Mouse (Mus musculus) stomach, postnatal 0 days (tissue): ENCODE measurements around the gene Gm7682. TPM values are rescaled to one million over a fixed set of nuclear protein-coding genes. Genes with fewer than 3 reads are reported as not detected.
"Not testable (repeated sequence)": the region's sequence is repeated elsewhere in the genome, so short reads cannot be mapped to it uniquely, and the experiment has no call there.

Experiments
- ATAC-seq: fragments of 200-750 bp; cut with Nextera tagmentation; 2 replicates; pipeline ENCODE4 v1.8.0; 2017; ENCODE audit not compliant: low FRiP score, low TSS enrichment
- DNase-seq: peaks from one replicate; pipeline ENCODE4 v3.0.0-alpha.2; 2016; ENCODE audit warnings: low spot score
- H3K27ac ChIP-seq: fragments of 300-500 bp; sonication (generic); replicated peaks from 2 replicates; pipeline ENCODE4 v1.5.1; 2014; ENCODE audit warnings: mild to moderate bottlenecking, control low read depth
- H3K27me3 ChIP-seq: fragments of 300-500 bp; sonication (generic); 2 replicates; pipeline ENCODE4 v1.6.1; 2014; ENCODE audit warnings: low read length; ENCODE audit not compliant: control insufficient read depth, insufficient read depth
- H3K36me3 ChIP-seq: fragments of 300-500 bp; sonication (generic); 2 replicates; pipeline ENCODE4 v1.6.1; 2014; ENCODE audit warnings: low read length, mixed read lengths; ENCODE audit not compliant: control insufficient read depth, insufficient read depth
- H3K4me1 ChIP-seq: fragments of 300-500 bp; sonication (generic); replicated peaks from 2 replicates; pipeline ENCODE4 v1.6.1; 2014; ENCODE audit warnings: antibody characterized with exemption; ENCODE audit not compliant: control insufficient read depth, insufficient read depth
- H3K4me2 ChIP-seq: fragments of 300-500 bp; sonication (generic); replicated peaks from 2 replicates; pipeline ENCODE4 v1.6.1; 2014; ENCODE audit warnings: low read depth, mild to moderate bottlenecking, control low read depth, moderate library complexity
- H3K4me3 ChIP-seq: fragments of 300-500 bp; sonication (generic); 2 replicates; pipeline ENCODE4 v1.5.1; 2014; ENCODE audit warnings: low read depth, low read length, control low read depth
- H3K9ac ChIP-seq: fragments of 300-500 bp; sonication (generic); 2 replicates; pipeline ENCODE4 v1.6.1; 2014; ENCODE audit warnings: mild to moderate bottlenecking, low read length, control low read depth, mixed read lengths
- H3K9me3 ChIP-seq: fragments of 300-500 bp; sonication (generic); 2 replicates; pipeline ENCODE4 v1.6.1; 2016; ENCODE audit warnings: low read length; ENCODE audit not compliant: control insufficient read depth
- WGBS: fragments of 180-500 bp; shearing (Covaris S2); extraction: QIAGEN DNeasy Blood & Tissue Kit; methylation state at CpG from one replicate; pipeline ENCODE4 v1.1.7; 2014; 5-methylcytosine and 5-hydroxymethylcytosine counted together
- polyA plus RNA-seq: library from polyadenylated mRNA; unstranded; fragments of >200 nt; fragmentation: Nextera tagmentation; extraction: Ambion mirVana; gene quantifications from 2 replicates; pipeline ENCODE4 v1.2.1, GENCODE M21; 2015

Gm7682 gene
- polyA plus RNA-seq = not detected in 2 replicates

DNA sequence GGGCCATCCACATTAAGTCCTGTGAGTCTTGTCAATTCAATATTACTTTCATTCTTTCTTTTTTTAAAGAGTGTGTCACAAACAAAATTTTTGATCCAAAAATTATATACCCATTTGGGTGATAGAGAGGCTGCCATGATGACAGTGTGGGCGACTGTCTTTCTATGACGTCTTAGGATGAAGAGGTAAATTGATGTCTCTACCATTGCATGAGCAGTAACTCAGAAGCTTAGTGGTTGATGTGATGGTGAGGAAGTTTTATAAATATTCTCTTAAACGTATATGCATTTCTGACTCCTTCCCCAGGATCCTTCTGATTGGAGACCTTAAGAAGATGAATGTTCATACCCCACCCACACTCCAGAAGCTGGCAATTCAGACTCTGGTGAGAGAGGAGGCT lies at the start of gene Gm7682:
Gene Gm7682 (plus strand): TSS at position 301 of the 400 bp plus-strand sequence.
- H3K27me3 ChIP-seq, DNase-seq, H3K4me1 ChIP-seq, H3K27ac ChIP-seq, H3K9me3 ChIP-seq, H3K9ac ChIP-seq, H3K4me3 ChIP-seq, H3K4me2 ChIP-seq, ATAC-seq, H3K36me3 ChIP-seq: not testable (repeated sequence)
- no CpG with 5 or more reads among the region's 3 CpGs for WGBS

Other genes with a start within 250 kb of the Gm7682 start
- gene Gm3106, start 227.8 kb upstream of the Gm7682 start, polyA plus RNA-seq = not detected in 2 replicates
- not detected in 2 replicates for gene A430089I19Rik, start 139.0 kb upstream of the Gm7682 start, polyA plus RNA-seq
- not detected in 2 replicates for gene Gm6502, start 131.3 kb upstream of the Gm7682 start, polyA plus RNA-seq
- gene AA792892, start 106.0 kb upstream of the Gm7682 start, polyA plus RNA-seq = not detected in 2 replicates
- gene Gm3139, start 80.5 kb downstream of the Gm7682 start, polyA plus RNA-seq = 0.27 TPM in 1 of 2 replicates, not detected in the other
- not detected in 2 replicates for gene Gm3147, start 170.6 kb downstream of the Gm7682 start, polyA plus RNA-seq
- not detected in 2 replicates for gene Gm6509, start 178.2 kb downstream of the Gm7682 start, polyA plus RNA-seq
- gene Gm6205, start 202.6 kb downstream of the Gm7682 start, polyA plus RNA-seq = not detected in 2 replicates